Mouse (Mus musculus) heart, postnatal 36 days (tissue): ENCODE measurements around the gene Gm28043. TPM values are rescaled to one million over a fixed set of nuclear protein-coding genes. Genes with fewer than 3 reads are reported as not detected.

ENCODE experiments used
- DNase-seq, 2 experiments: peaks; one replicate each; pipeline ENCODE4 v3.0.0; 2021 to 2022
- intact Hi-C: fragments of 180-260 bp; cut with DNase I; formaldehyde crosslinking; loops from one replicate; pipeline ENCODE4 v1.15.1; 2025
- microRNA-seq, 2 experiments: library from miRNA; unstranded; fragments of <30 nt; microRNA quantifications; one replicate each; pipeline ENCODE4 v1.2.0; 2021; ENCODE audit warnings: borderline number of aligned reads in 2 of 2
- total RNA-seq, 2 experiments: library from RNA; stranded (reverse); gene quantifications; 2 replicates each; pipeline ENCODE4 v1.2.3; 2021

Gm28043 gene
- total RNA-seq, 2 experiments from 2014 or later, result 0.78 to 0.81 TPM

- intact Hi-C loops, result no loop called here
- no peak for DNase-seq
These were observed 121.9 kb downstream of the Gm28043 start for GRCm38 (mm10) chr17:29736448-29737014.

GRCm38 (mm10) chr17:29737849-29738804, 123.5 kb downstream of the Gm28043 start:
- intact Hi-C loops, result no loop called here
- DNase-seq, result peak in 1 of 2 experiments; percentile 12

GRCm38 (mm10) chr17:29747466-29747865, 132.8 kb downstream of the Gm28043 start:
- intact Hi-C loops, result no loop called here
- DNase-seq, result no peak

Small RNA genes within 50 kb of the gene (microRNA-seq; reads per million reads assigned to microRNA genes)
- 0 to 0.72 reads per million in 2 experiments for gene Mir7667

Other genes with a start within 250 kb of the Gm28043 start
- 10 to 100 TPM; 22.3 to 36.3 TPM for gene Pim1, start 124.1 kb upstream of the Gm28043 start, total RNA-seq
- not detected for gene Gm17657, start 65.2 kb upstream of the Gm28043 start, total RNA-seq
- gene Tbc1d22b, start 65.1 kb upstream of the Gm28043 start, total RNA-seq, result 10 to 100 TPM; 11.9 to 12.5 TPM
- gene Tmem217, start 62.5 kb upstream of the Gm28043 start, total RNA-seq, result not detected
- 10 to 100 TPM; 18.7 to 19.2 TPM for gene Rnf8, start 86 bp upstream of the Gm28043 start, total RNA-seq
- 10 to 100 TPM; 45.5 to 54.4 TPM for gene Cmtr1, start 45.7 kb downstream of the Gm28043 start, total RNA-seq
- gene Ccdc167, start 102.2 kb downstream of the Gm28043 start, total RNA-seq, result 10 to 100 TPM; 11.0 to 11.6 TPM